Mouse (Mus musculus): Measurements from ENCODE around the gene Flnc.

- TF ChIP-seq CTCF (IDR thresholded peaks at IDR 0.05; ENCODE audit: extremely low read depth, insufficient read depth, low read length), result no peak
- no peak for TF ChIP-seq POLR2A (IDR thresholded peaks at IDR 0.05; ENCODE audit: extremely low read depth, insufficient read depth, low read length)
These were observed 45.0 kb upstream of the Flnc start, which contains the start of gene Opn1sw for GRCm38 (mm10) chr6:29388052-29388518.
